8 mouse cellular contexts compared by ENCODE assay signal in genomic region chr15:13067429-13068212, GRCm38 (mm10).
A peak's percentile ranks its signal among the peaks of the same experiment; 100 is the strongest.
DNase-seq lines count a peak whose midpoint lies in the region; ATAC-seq and TF ChIP-seq lines count a peak whose summit lies in the region.

No protein-coding gene starts in this region.

- no peak for TF ChIP-seq CTCF in kidney, adult 2 months (conservative IDR thresholded peaks at IDR 0.05; ENCODE audit: insufficient read depth, insufficient read length, low read depth, low read length)

- TF ChIP-seq POLR2A in kidney, adult 2 months (IDR thresholded peaks at IDR 0.05; ENCODE audit: low read depth, low read length), result no peak

- H3K4me2 ChIP-seq in hindbrain, embryonic 14.5 days (replicated peaks), result peak overlapping the region; percentile 43
- peak overlapping the region; percentile 41 for H3K4me2 ChIP-seq in midbrain, embryonic 15.5 days

- no peaks in the 10 kb centered on the region for H3K36me3 ChIP-seq in kidney, adult 2 months (ENCODE audit: control insufficient read depth, insufficient read depth, low read length)
- H3K36me3 ChIP-seq in embryonic facial prominence, embryonic 10.5 days (replicated peaks), result no peaks in the 10 kb centered on the region
- no peaks in the 10 kb centered on the region for H3K36me3 ChIP-seq in hindbrain, embryonic 14.5 days (replicated peaks; ENCODE audit: control insufficient read depth, insufficient read depth)
- H3K36me3 ChIP-seq in midbrain, embryonic 15.5 days (replicated peaks), result no peaks in the 10 kb centered on the region

- ATAC-seq in hindbrain, embryonic 14.5 days (ENCODE audit: low FRiP score), result peak; percentile 22; the same call in 1 of the 2 replicates
- ATAC-seq in midbrain, embryonic 15.5 days (replicated peaks), result peak; percentile 69

- H3K27ac ChIP-seq in kidney, adult 2 months (ENCODE audit: insufficient read depth, low read depth, low read length), result no peak overlapping the region
- H3K27ac ChIP-seq in embryonic facial prominence, embryonic 10.5 days (replicated peaks), result no peak overlapping the region
- H3K27ac ChIP-seq in hindbrain, embryonic 14.5 days, result no peak overlapping the region
- no peak overlapping the region for H3K27ac ChIP-seq in midbrain, embryonic 15.5 days

- no peaks in the 10 kb centered on the region for H3K27me3 ChIP-seq in kidney, adult 2 months (replicated peaks; ENCODE audit: control insufficient read depth, insufficient read depth, low read length)
- no peaks in the 10 kb centered on the region for H3K27me3 ChIP-seq in embryonic facial prominence, embryonic 10.5 days (replicated peaks; ENCODE audit: low read depth, poor library complexity, severe bottlenecking)
- H3K27me3 ChIP-seq in hindbrain, embryonic 14.5 days (ENCODE audit: control insufficient read depth, insufficient read depth, low read length), result no peaks in the 10 kb centered on the region
- H3K27me3 ChIP-seq in midbrain, embryonic 15.5 days (replicated peaks), result no peaks in the 10 kb centered on the region

- WGBS in kidney, adult 2 months, result 12% methylated on average over 20 of the region's 20 CpGs
- 48% methylated on average over 20 of the region's 20 CpGs for WGBS in embryonic facial prominence, embryonic 10.5 days
- 45% methylated on average over 20 of the region's 20 CpGs for WGBS in hindbrain, embryonic 14.5 days
- WGBS in midbrain, embryonic 15.5 days, result 46% methylated on average over 20 of the region's 20 CpGs

- H3K4me1 ChIP-seq in kidney, adult 2 months (ENCODE audit: control insufficient read depth, insufficient read depth, low read length), result no peaks in the 10 kb centered on the region
- H3K4me1 ChIP-seq in embryonic facial prominence, embryonic 10.5 days, result peaks cover 21% of the 10 kb centered on the region
- peaks cover 6% of the 10 kb centered on the region; the same call in 1 of the 2 replicates for H3K4me1 ChIP-seq in hindbrain, embryonic 14.5 days (replicated peaks; ENCODE audit: control insufficient read depth, insufficient read depth, low read length)
- peaks cover 7% of the 10 kb centered on the region for H3K4me1 ChIP-seq in midbrain, embryonic 15.5 days

- H3K9ac ChIP-seq in hindbrain, embryonic 14.5 days, result no peak overlapping the region
- no peak overlapping the region for H3K9ac ChIP-seq in midbrain, embryonic 15.5 days

- H3K4me3 ChIP-seq in kidney, adult 2 months (ENCODE audit: insufficient read depth, low read depth, low read length), result peak overlapping the region; percentile 26; the same call in 1 of the 2 replicates
- H3K4me3 ChIP-seq in embryonic facial prominence, embryonic 10.5 days, result peak overlapping the region; percentile 36
- H3K4me3 ChIP-seq in hindbrain, embryonic 14.5 days (replicated peaks; ENCODE audit: low read length), result no peak overlapping the region
- peak overlapping the region; percentile 14 for H3K4me3 ChIP-seq in midbrain, embryonic 15.5 days

- no peaks in the 10 kb centered on the region for H3K9me3 ChIP-seq in embryonic facial prominence, embryonic 10.5 days
- no peaks in the 10 kb centered on the region for H3K9me3 ChIP-seq in hindbrain, embryonic 14.5 days (ENCODE audit: control insufficient read depth, low read length)
- H3K9me3 ChIP-seq in midbrain, embryonic 15.5 days, result no peaks in the 10 kb centered on the region

- DNase-seq in kidney, adult 2 months, result no peak
- DNase-seq in kidney, postnatal 25 days, result no peak
- DNase-seq in embryonic facial prominence, embryonic 10.5 days (ENCODE audit: low spot score), result no peak
- DNase-seq in hindbrain, embryonic 14.5 days (ENCODE audit: low spot score), result peak; percentile 45
- no peak for DNase-seq in testis, postnatal 14 days (ENCODE audit: low spot score)
- no peak for DNase-seq in adrenal gland, adult 2 months
- DNase-seq in layer of hippocampus, adult 18-20 months (ENCODE audit: low spot score in 2 of 2), result no peak
